Mouse (Mus musculus): ENCODE data around the gene Lce1f.

Lce1f gene

DNA sequence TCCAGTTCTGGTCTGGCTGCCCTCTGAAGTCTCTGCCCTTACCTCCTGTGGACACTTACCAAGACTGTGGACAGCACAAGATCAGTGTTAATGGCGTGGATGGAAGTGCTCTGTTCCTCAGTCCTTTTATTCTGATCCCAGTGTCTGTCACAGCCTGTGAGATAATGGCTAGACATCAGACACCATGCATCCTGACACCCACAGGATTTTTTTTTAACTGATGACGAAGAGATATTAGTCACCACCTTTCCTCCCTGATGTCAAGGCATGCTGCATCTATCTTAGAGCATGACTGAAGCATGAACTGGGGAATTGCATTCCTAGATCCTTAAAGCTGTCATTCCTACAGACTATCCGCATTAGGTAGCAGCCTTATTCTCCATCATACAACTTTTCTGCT lies at the start of gene Lce1f:
Gene Lce1f, minus strand, starts transcription at position 101 of the 400 bp plus-strand sequence.
- no peak for DNase-seq

GRCm38 (mm10) chr3:92764965-92765364 lies 44.8 kb upstream of the Lce1f start, which contains the start of gene Lce1h:
Gene Lce1h, minus strand, starts transcription at chr3:92765065.
- no peak for DNase-seq

GRCm38 (mm10) chr3:92753197-92753596 lies 33.0 kb upstream of the Lce1f start:
- DNase-seq, result no peak

- no peak for DNase-seq
Measured at GRCm38 (mm10) chr3:92752238-92752637, 32.1 kb upstream of the Lce1f start, which contains the start of gene Lce1g. Gene Lce1g, minus strand, starts transcription at chr3:92752338.

DNA sequence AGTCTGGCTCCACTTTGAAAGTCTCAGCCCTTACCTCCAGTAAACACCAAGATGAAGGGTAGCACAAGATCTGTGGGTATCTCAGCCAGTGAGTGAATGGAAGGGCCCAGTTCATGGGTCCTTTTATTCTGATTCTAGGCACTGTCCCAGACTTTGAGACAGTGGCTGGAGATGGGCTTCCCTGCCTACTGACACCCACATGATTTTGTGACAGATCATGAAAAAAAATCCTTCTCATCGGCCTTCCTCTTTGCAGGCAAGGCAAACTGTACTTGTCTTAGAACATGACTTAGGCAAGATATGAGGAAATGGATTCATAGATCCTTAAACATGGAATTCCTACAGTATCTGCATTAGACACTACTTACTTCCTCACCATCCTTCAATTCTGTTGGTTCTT lies 18.8 kb upstream of the Lce1f start, which contains the start of gene Gm38119:
Gene Gm38119, minus strand, starts transcription at position 101 of the 400 bp plus-strand sequence.
- no peak for DNase-seq

- no peak for DNase-seq
Measured at GRCm38 (mm10) chr3:92722631-92723030, 2.5 kb upstream of the Lce1f start.

DNA sequence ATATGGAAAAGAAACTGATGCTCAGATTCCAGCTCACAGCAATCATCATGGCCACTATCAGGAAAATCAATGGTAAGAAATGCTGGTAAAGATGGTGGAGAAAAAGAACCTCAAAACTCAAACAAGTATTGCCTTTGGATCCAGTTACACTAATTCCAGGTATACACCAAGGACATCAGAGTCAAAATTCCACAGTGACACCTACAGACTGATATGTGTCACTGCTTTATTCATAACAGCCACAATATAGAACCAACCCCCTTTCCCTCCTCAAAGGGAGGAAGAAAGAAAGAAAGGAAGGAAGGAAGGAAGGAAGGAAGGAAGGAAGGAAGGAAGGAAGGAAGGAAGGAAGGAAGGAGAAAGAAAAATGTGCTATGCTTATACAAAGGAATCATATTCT lies 5.0 kb downstream of the Lce1f start:
- no peak for DNase-seq

- DNase-seq, result no peak
Measured at GRCm38 (mm10) chr3:92708974-92709373, 11.2 kb downstream of the Lce1f start, which contains the start of gene Lce1e. Gene Lce1e, minus strand, starts transcription at chr3:92709074.

GRCm38 (mm10) chr3:92694613-92695012 lies 25.5 kb downstream of the Lce1f start:
- no peak for DNase-seq

DNA sequence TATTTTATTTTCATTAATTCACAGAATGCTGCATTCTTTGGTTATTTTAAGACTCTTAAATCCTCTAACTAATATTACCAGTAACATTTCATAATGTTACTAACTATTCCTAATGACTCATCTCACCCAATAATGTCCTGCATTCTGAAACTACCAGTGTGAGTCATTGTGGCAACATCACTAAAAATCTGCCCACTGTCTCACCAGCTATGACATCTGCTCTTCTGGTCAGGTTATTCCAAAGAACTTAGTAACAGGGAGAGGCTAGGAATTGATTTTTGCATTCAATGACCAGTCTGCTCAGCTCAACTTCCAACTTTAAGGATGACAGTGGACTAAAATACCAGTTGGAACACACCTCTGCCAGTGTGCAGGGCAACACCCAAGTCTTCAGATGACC lies 28.5 kb downstream of the Lce1f start:
- no peak for DNase-seq

DNA sequence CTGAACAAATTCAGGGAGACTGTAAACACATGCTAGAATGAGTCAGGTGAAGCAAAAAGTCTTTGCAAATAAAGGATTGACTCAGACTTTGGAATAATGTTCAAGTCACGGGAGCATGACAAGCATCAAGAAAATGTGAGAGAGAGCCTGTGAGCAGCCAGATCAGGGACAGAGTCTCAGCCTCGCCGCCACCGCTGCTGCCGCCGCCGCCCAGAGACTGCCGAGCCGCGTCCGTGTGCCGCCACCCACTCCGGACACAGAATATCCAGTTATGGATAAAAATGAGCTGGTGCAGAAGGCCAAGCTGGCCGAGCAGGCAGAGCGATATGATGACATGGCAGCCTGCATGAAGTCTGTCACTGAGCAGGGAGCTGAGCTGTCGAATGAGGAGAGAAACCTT lies 31.0 kb downstream of the Lce1f start:
- DNase-seq, result peak; percentile 8

- no peak for DNase-seq
Measured at GRCm38 (mm10) chr3:92687110-92687509, 33.0 kb downstream of the Lce1f start, which contains the start of gene Lce1d. Gene Lce1d, minus strand, starts transcription at chr3:92687210.

- no peak for DNase-seq
Measured at GRCm38 (mm10) chr3:92678947-92679346, 41.2 kb downstream of the Lce1f start, which contains the start of gene Lce1c. Gene Lce1c, plus strand, starts transcription at chr3:92679247.

DNA sequence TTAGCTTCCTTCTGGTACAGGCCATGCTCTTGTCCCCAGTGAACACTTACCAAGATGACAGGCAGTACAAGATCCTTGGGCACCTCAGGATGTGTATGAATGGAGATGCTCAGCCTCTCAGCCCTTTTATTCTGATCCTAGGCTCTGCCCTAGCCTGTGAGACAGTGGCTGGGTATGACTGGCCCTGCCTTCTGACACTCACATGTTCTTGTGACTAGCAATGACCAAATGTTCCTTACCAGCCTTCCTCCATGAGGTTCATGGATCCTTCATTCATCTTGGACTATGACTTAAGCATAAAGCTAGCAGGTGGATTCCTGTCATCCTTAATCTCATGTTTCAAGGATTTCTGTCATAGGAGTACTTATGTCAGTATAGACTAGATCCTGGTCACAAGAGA lies 49.9 kb downstream of the Lce1f start, which contains the start of gene Lce1a2:
Gene Lce1a2, minus strand, starts transcription at position 101 of the 400 bp plus-strand sequence.
- no peak for DNase-seq

All from cerebellum, adult 9-10 months (tissue).